Mouse (Mus musculus): ENCODE results near the gene Ppcdc.
A peak's percentile ranks its signal among the peaks of the same experiment; 100 is the strongest.

Gene Ppcdc

GRCm38 (mm10) chr9:57354377-57355183 lies 85.3 kb downstream of the Ppcdc start:
- DNase-seq (ENCODE audit: low spot score) = no peak

GRCm38 (mm10) chr9:57351277-57351676 lies 88.6 kb downstream of the Ppcdc start:
- DNase-seq (ENCODE audit: low spot score) = peak; percentile 44

- no peak for DNase-seq (ENCODE audit: low spot score)
Measured at GRCm38 (mm10) chr9:57345902-57346301, 94.0 kb downstream of the Ppcdc start.

- DNase-seq (ENCODE audit: low spot score) = peak; percentile 47
Measured at GRCm38 (mm10) chr9:57343752-57344151, 96.2 kb downstream of the Ppcdc start.

- DNase-seq (ENCODE audit: low spot score) = no peak
Measured at GRCm38 (mm10) chr9:57342906-57343474, 96.9 kb downstream of the Ppcdc start.

- no peak for DNase-seq (ENCODE audit: low spot score)
Measured at GRCm38 (mm10) chr9:57342186-57342585, 97.7 kb downstream of the Ppcdc start.

GRCm38 (mm10) chr9:57340361-57340760 lies 99.6 kb downstream of the Ppcdc start:
- DNase-seq (ENCODE audit: low spot score) = no peak

- peak; percentile 92 for DNase-seq (ENCODE audit: low spot score)
Measured at GRCm38 (mm10) chr9:57339577-57340210, 100.2 kb downstream of the Ppcdc start.

- no peak for DNase-seq (ENCODE audit: low spot score)
Measured at GRCm38 (mm10) chr9:57338706-57339105, 101.2 kb downstream of the Ppcdc start.
